Mouse (Mus musculus): ENCODE results near the gene Nlrp2.

The Nlrp2 gene

DNA sequence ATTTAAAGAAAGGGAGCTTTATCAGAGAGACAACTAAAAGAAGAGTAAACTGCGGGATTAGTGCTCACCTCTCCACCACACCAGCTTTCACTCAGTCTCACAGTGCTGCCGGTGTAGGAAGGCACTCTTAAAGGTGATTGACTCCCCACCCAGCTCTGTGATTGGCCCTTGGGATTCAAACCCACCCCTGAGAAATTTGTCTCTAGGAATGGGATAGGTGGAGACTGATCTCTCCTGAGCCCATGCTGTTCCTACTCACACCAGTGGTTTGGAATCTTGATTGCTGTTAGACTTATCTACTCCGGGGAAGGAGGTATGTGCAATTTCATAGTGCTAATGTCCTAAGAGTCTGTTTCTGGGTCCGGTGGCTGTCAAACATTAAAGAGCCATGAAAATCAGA is at the start of gene Nlrp2:
Nlrp2 (minus strand) TSS at position 101 of the 400 bp plus-strand sequence.
- no peak for DNase-seq

DNA sequence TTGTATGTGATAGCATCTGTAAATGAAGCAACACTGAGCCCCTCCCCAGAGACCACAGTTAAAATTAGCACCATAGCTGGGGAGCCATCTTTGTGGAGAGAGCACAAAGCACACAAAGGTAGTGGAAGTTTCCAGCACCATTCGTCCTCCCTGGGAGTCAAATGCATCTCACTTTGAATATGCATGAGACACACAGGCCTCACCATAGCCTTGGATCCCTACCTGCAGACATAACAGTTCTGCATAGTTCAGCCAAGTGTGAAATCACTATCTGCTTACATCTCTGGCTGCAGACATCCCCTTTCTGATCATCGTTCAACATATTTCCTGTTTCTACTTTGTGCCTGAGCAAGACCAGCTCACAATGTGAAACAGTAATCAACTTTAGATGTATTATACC is 15.9 kb upstream of the Nlrp2 start:
- no peak for DNase-seq

DNA sequence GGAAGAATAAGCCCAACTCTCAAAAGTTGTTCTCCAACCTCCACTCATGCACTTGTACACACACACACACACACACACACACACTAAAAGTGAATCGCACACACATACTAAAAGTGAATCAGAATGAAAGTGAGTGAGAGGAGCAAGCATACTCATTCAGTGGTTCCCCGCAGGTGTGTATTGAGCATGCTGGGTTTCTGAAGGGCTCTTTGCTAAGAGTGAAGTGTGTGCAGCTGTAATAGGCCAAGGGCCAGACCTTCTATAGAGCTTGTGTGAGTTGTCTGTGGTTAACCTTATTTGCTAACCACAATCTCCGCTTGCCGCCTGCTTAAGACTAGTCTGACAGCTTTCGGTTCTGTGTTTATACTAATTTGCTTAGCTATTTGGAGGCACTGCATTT is 12.8 kb upstream of the Nlrp2 start:
- no peak for DNase-seq

GRCm38 (mm10) chr7:5350237-5350636 is 598 bp downstream of the Nlrp2 start, which contains the start of gene Gm5065:
Gm5065 (plus strand) TSS chr7:5350537.
- no peak for DNase-seq

GRCm38 (mm10) chr7:5327511-5327910 is 23.3 kb downstream of the Nlrp2 start:
- DNase-seq: no peak

GRCm38 (mm10) chr7:5288281-5288680 is 62.6 kb downstream of the Nlrp2 start:
- no peak for DNase-seq

DNA sequence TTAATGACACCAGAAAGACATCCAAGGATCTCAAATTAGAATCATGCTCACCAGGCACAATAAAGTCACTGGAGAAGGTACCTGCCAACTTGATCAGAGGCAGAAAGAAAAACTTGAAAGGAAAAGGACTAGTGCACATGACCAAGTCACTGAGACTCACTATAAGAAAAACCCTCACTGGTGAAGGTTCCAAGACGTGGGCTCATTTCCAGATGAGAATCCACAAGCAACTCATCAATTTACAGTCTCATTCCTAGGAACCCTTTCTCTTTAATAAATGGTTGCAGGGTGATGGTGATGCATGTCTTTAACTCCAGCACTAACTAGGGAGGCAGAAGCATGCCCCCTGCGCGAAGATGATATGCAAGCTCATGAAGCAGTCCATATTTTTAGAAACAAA is 87.8 kb downstream of the Nlrp2 start:
- DNase-seq: no peak

Measured in heart, adult 11 months (tissue).